Mouse (Mus musculus) spleen, embryonic (tissue): Measurements from ENCODE around the gene Bloc1s5.
"Not testable (repeated sequence)": the region's sequence is repeated elsewhere in the genome, so short reads cannot be mapped to it uniquely, and the experiment has no call there.

Experiments
- CTCF ChIA-PET: fragments of 350-600 bp; sonication (Branson Sonifier 250); formaldehyde crosslinking; loops from one replicate; lab custom pipeline; 2022; lab: Charles Lee

The Bloc1s5 gene

GRCm38 (mm10) chr13:38634800-38635269 is at the start of gene Bloc1s5:
Gene Bloc1s5, minus strand, starts transcription at chr13:38635109.
- CTCF ChIA-PET = interaction anchor here (1.0 kb wide), 1 partner anchor 14 kb away, joined by 3 read pairs; no protein-coding TSS in a partner anchor

DNA sequence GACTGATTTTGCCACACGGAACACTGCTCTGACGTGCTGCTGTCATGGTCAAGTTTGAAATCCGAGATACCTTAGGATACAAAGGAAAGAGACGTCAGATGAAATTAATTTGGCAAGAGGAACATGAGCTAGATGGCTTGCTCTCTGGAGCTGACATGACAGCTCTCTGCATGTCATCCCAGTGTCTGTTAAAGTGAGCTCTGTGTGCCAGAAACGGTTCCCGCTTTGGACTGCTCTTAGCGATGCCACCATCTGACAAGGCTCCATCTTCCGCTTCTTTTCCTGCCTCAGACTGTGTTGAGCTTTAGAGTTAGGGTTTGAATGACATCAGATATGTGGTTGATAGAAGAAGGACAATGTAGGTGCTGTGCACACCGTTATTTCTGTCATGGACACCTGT is 37.4 kb upstream of the Bloc1s5 start:
- CTCF ChIA-PET = interaction anchor here (0.6 kb wide), 1 partner anchor 41 kb away, joined by 4 read pairs; no protein-coding TSS in a partner anchor

DNA sequence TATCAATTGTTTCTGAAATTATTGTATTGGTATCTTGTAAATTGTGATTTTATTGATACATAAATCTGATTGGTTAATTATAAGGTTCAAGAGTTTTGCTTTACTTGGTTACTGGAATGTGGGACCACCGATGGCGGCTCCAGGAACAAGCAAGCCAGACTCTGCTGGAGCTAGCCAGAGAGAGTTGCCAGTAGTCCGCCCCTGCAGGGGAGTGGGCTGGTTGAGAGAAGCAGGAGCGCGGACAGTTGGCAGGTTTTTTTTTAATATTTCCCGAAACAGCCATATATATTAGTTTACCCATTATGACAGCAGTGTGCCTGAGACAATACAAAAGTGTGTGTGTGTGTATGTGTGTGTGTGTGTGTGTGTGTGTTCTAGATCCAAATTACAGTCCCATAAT is 36.5 kb upstream of the Bloc1s5 start:
- CTCF ChIA-PET = not testable (repeated sequence)

DNA sequence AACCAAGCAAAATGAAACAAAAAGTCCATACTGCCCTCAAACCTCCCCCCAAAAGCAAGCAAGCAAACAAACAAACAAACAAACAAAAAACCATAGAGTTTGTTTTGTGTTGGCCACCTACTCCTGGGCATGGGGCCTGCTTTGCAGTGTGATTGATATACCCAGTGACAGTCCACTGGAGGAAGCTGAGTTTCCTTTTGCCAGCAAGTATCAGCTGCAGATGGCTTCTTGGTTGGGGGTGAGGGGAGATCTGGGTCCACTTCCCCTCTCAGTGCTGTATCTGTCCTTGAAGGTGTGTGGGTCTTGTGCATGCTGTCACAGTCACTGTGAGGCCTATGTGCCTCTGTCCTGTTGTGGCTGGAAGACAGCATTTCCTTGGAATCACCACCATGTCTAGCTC is 35.1 kb upstream of the Bloc1s5 start:
- CTCF ChIA-PET = no interaction called here

DNA sequence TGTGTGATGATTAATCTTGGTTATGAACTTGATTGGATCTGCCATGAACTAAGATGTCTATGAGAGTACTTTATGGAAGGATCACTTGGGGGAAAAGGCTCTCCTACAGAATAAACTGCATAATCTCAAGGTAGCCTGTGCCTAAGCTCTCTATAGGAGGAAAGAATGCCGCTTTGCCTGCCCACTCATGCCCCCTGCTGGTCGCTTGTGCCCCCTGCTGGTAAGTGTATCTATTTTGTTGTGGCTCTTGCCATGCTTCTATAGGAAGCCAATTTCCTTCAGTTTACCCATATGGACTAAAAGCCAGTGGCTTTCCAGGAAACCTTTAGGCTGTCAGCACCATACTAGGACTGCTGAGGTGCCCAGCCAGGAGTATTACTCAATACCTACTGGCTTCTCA is 33.6 kb upstream of the Bloc1s5 start:
- CTCF ChIA-PET = no interaction called here

DNA sequence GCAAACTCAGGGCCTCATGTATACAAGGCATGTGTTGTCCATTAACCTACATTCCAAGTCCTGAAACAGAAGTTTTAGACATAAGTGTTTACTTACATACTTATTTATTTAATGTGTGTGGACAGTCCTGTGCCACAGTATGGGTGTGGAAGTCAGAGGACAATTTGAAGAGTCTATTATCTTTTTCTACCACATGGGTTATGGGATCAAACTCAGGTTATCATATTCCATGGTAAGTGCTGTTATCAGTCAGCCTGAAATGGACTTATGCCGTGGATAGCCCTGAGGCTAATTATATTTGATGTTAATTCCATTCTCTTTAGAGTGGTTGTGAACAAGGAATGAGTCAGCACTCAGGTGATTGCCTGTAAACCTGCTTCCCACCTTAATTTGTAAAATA is 29.8 kb upstream of the Bloc1s5 start:
- CTCF ChIA-PET = no interaction called here

DNA sequence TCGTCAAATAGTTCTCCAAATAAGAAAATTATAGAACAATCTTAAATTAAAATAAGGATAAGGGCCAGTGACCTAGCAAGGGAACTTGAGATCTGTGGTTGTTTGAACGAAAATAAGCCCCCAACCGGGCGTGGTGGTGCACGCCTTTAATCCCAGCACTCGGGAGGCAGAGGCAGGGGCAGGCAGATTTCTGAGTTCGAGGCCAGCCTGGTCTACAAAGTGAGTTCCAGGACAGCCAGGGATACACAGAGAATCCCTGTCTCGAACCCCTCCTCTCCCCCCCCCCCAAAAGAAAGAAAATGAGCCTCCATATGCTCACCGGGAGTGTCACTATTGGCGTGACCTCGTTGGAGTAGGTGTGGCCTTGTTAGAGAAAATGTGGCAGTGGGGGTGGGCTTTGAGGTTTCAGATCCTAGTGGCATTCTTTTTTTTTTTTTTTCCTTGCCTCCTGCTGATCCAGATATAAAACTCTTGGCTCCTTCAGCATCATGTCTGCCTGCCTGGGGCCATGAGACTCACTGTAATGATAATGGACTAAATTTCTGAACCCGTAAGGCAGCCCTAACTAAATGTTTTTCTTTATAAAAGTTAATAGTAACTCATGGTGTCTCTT is 24.7 kb upstream of the Bloc1s5 start:
- CTCF ChIA-PET = no interaction called here

- CTCF ChIA-PET = no interaction called here
Measured at GRCm38 (mm10) chr13:38658528-38659280, 23.8 kb upstream of the Bloc1s5 start, which contains the start of gene Eef1e1. Gene Eef1e1, minus strand, starts transcription at chr13:38659058.

- CTCF ChIA-PET = interaction anchor here (0.5 kb wide), 1 partner anchor 12 kb away, joined by 3 read pairs; no protein-coding TSS in a partner anchor
Measured at GRCm38 (mm10) chr13:38657865-38658264, 23.0 kb upstream of the Bloc1s5 start.

DNA sequence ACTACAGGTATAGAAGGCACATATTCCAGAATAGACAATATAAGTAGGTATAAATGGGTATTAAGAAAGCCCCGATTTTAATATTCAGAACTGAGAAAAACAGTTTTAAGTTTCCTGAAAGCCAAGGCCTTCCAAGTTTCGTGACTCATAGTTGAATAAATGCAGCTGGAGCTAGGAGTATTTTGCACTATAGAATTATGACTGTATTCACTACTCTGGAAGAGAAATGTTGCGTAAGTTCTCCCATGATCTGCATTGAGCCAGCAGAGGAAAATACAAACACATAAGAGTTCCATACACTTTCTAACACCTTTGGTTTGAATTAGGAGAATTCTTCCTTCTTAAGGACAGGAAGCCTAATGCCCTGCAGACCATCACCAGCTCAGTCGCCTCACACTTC is 15.4 kb upstream of the Bloc1s5 start:
- CTCF ChIA-PET = no interaction called here

DNA sequence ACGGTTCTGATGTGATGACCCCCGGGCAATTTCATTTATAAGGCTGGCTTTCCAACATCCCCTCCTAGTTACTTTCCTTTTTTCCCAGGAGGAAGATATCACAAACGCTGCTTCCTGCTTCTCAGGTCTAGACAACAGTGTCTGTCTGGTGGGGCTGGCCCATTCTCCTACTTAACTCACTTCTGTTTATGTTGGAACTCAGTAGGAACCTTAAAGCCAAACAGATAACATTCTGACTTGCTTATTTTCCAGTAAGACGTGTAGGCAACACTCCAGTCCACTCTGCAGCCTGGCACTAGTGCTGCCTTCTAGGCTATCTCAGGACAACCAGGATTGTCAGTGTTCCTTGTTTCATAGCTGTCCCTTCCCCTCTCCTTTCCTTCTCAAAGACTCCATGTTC is 14.2 kb upstream of the Bloc1s5 start:
- CTCF ChIA-PET = interaction anchor here (1.1 kb wide), 1 partner anchor 15 kb away, joined by 3 read pairs; no protein-coding TSS in a partner anchor

DNA sequence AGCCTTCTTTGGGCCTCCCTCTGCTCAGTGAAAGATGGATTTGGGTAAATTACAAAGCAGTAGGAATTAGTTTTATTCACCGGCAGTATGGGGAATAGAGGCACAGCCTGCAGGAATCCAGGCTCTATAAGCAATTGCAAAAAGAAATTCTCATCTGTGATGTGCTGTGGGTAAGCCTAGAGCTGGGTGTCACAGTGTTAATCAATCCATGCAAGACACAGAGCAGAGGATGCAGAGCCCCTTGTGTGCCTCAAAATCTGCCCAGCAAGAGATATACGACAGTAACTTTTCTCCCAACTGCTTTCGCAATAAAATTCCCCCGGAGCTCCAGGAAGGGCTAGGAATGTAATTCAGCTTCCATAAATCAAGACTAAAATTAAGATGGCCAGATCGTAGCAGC is 6.5 kb upstream of the Bloc1s5 start:
- CTCF ChIA-PET = no interaction called here

- CTCF ChIA-PET = no interaction called here
Measured at GRCm38 (mm10) chr13:38640961-38641360, 6.1 kb upstream of the Bloc1s5 start.

DNA sequence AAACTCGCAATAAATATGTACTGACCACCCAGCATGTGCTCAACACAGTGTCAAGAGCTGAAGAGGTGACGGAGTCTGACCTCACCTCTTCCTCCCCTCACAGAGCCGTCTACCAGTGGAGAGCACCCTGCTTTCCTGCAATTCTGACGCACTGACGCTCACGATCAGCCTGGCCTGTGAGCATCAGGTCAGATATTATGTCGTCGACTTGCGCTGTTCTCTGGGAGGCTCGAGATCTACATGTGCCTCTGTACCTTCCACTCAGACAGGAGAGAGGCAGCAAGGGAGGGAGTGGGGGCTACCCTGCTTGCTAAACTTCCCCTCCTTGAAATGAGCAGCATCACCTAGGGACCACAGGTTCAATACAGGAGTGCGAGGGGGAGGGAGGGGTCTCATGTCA is 3.8 kb upstream of the Bloc1s5 start:
- CTCF ChIA-PET = no interaction called here

GRCm38 (mm10) chr13:38634256-38634799 is 581 bp downstream of the Bloc1s5 start:
- CTCF ChIA-PET = interaction anchor here (1.0 kb wide), 1 partner anchor 15 kb away, joined by 3 read pairs; no protein-coding TSS in a partner anchor

DNA sequence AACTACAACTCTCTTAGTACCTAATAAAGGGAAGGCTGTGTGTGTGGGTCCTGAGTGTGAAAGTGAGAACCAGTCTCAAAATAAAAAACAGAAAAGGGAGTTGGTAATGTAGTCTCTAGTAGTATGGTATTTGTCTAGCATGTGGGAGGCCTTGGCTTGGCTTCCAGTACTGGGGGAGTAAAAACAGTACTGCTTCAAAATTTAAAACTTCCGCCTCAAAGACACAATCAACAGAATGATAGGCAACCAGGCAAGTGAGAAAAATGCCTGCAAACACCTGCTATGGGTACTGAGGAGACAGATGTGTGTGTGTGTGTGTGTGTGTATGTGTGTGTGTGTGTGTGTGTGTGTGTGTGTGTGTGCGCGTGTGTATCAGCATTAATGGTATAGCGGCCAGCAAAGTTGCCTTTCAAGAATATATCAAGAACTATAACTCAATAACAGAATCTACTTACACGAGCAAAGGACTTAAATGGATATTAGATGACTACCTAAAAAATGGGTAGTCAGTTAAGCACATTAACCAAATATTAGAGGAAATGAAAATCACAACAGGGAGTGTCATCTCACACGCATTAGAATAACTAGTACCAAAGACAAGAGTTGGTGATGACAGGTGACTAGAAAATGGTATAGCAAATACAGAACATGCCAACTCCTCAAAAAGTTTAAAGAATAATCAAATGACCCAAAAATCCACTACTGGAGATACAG is 1.5 kb downstream of the Bloc1s5 start:
- CTCF ChIA-PET = interaction anchor here (1.0 kb wide), 1 partner anchor 16 kb away, joined by 3 read pairs; no protein-coding TSS in a partner anchor

- CTCF ChIA-PET = no interaction called here
Measured at GRCm38 (mm10) chr13:38632556-38632955, 2.4 kb downstream of the Bloc1s5 start.

GRCm38 (mm10) chr13:38626229-38626525 is 8.7 kb downstream of the Bloc1s5 start:
- CTCF ChIA-PET = no interaction called here

GRCm38 (mm10) chr13:38625492-38626228 is 9.2 kb downstream of the Bloc1s5 start:
- CTCF ChIA-PET = no interaction called here

GRCm38 (mm10) chr13:38624292-38624902 is 10.5 kb downstream of the Bloc1s5 start:
- CTCF ChIA-PET = no interaction called here

DNA sequence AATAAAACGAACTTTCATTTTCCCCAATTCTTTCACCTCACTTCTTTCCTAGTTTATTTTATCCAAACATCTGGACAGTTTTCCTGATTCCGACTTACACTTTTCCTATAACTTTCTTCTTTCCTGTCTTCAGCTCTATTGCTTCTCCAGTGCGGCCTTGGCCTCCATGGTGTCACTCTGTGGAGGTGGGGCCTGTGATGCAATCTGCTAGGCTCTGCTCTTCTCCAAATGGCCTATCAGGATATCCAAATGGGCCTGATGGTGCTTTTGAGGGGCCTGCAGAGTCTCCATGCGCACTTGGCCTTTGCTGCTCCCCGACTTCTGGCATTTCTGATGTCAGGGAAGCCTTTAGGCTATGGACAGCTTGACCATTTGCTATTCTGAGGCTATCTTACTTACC is 11.6 kb downstream of the Bloc1s5 start:
- CTCF ChIA-PET = no interaction called here
